Mouse (Mus musculus): ENCODE data around the gene Rhbdf2. TPM values are rescaled to one million over a fixed set of nuclear protein-coding genes. Genes with fewer than 3 reads are reported as not detected.
"Not testable (repeated sequence)": the region's sequence is repeated elsewhere in the genome, so short reads cannot be mapped to it uniquely, and the experiment has no call there.

Gene Rhbdf2
- polyA plus RNA-seq, 1 experiment from 2014 or later, result 4.1 TPM

- Histone ChIP-seq H3K4me3 (replicated peaks) (no peak overlapping the region), H3K9ac (replicated peaks) (no peak overlapping the region), H3K27ac (0 out of 2 replicates have a peak overlapping the region, but pooled peaks have one; percentile 17), H3K9me3 (no peaks in the 10 kb centered on the region), H3K27me3 (0 out of 2 replicates have a peak, but pooled peaks cover 5% of the 10 kb centered on the region), H3K4me2 (no peak overlapping the region), H3K36me3 (no peaks in the 10 kb centered on the region), H3K4me1 (replicated peaks) (peaks cover 50% of the 10 kb centered on the region)
- 58% methylated on average over 15 of the region's 15 CpGs for WGBS
- no peak for ATAC-seq (ENCODE audit: insufficient number of reproducible peaks, insufficient read depth, low FRiP score, low TSS enrichment, low read depth)
These were observed 10.9 kb downstream of the Rhbdf2 start for GRCm38 (mm10) chr11:116615735-116616437.

GRCm38 (mm10) chr11:116613234-116613633, 13.6 kb downstream of the Rhbdf2 start:
- Histone ChIP-seq H3K4me3 (replicated peaks) (no peak overlapping the region), H3K4me2 (no peak overlapping the region), H3K9ac (replicated peaks) (no peak overlapping the region), H3K9me3 (no peaks in the 10 kb centered on the region), H3K27me3 (0 out of 2 replicates have a peak, but pooled peaks cover 5% of the 10 kb centered on the region), H3K4me1 (replicated peaks) (peaks cover 25% of the 10 kb centered on the region), H3K36me3 (no peaks in the 10 kb centered on the region), H3K27ac (no peak overlapping the region)
- ATAC-seq (ENCODE audit: insufficient number of reproducible peaks, insufficient read depth, low FRiP score, low TSS enrichment, low read depth), result no peak
- 94% methylated on average over 6 of the region's 6 CpGs for WGBS

GRCm38 (mm10) chr11:116612554-116612953, 14.3 kb downstream of the Rhbdf2 start:
- Histone ChIP-seq H3K9me3 (no peaks in the 10 kb centered on the region), H3K27ac (no peak overlapping the region), H3K4me2 (no peak overlapping the region), H3K36me3 (no peaks in the 10 kb centered on the region), H3K4me3 (replicated peaks) (no peak overlapping the region), H3K9ac (replicated peaks) (no peak overlapping the region), H3K4me1 (replicated peaks) (peaks cover 19% of the 10 kb centered on the region), H3K27me3 (no peaks in the 10 kb centered on the region)
- 91% methylated on average over 1 of the region's 1 CpGs for WGBS
- ATAC-seq (ENCODE audit: insufficient number of reproducible peaks, insufficient read depth, low FRiP score, low TSS enrichment, low read depth), result no peak

- Histone ChIP-seq H3K4me1 (replicated peaks) (peaks cover 20% of the 10 kb centered on the region), H3K27ac (no peak overlapping the region), H3K36me3 (no peaks in the 10 kb centered on the region), H3K27me3 (no peaks in the 10 kb centered on the region), H3K4me2 (no peak overlapping the region), H3K9me3 (no peaks in the 10 kb centered on the region), H3K4me3 (replicated peaks) (no peak overlapping the region), H3K9ac (replicated peaks) (no peak overlapping the region)
- 92% methylated on average over 9 of the region's 9 CpGs for WGBS
- no peak for ATAC-seq (ENCODE audit: insufficient number of reproducible peaks, insufficient read depth, low FRiP score, low TSS enrichment, low read depth)
These were observed 14.9 kb downstream of the Rhbdf2 start for GRCm38 (mm10) chr11:116611883-116612282.

GRCm38 (mm10) chr11:116611168-116611567, 15.7 kb downstream of the Rhbdf2 start:
- 92% methylated on average over 8 of the region's 9 CpGs for WGBS
- ATAC-seq (ENCODE audit: insufficient number of reproducible peaks, insufficient read depth, low FRiP score, low TSS enrichment, low read depth); H3K27me3 ChIP-seq; H3K27ac ChIP-seq; H3K4me2 ChIP-seq; H3K9ac ChIP-seq (replicated peaks); H3K9me3 ChIP-seq; H3K4me3 ChIP-seq (replicated peaks); H3K36me3 ChIP-seq: not testable (repeated sequence)
- H3K4me1 ChIP-seq (replicated peaks), result peaks cover 20% of the 10 kb centered on the region

GRCm38 (mm10) chr11:116609965-116610630, 16.7 kb downstream of the Rhbdf2 start:
- H3K4me2 ChIP-seq, result no peak overlapping the region

GRCm38 (mm10) chr11:116607717-116608116, 19.1 kb downstream of the Rhbdf2 start:
- no peak overlapping the region for H3K4me3 ChIP-seq (replicated peaks)
- H3K27me3 ChIP-seq, result no peaks in the 10 kb centered on the region
- no peak overlapping the region for H3K4me2 ChIP-seq
- WGBS, result 83% methylated on average over 3 of the region's 3 CpGs
- H3K4me1 ChIP-seq (replicated peaks), result peaks cover 14% of the 10 kb centered on the region
- no peak for ATAC-seq (ENCODE audit: insufficient number of reproducible peaks, insufficient read depth, low FRiP score, low TSS enrichment, low read depth)
- H3K27ac ChIP-seq, result no peak overlapping the region
- no peaks in the 10 kb centered on the region for H3K9me3 ChIP-seq
- H3K9ac ChIP-seq (replicated peaks), result no peak overlapping the region
- H3K36me3 ChIP-seq, result peaks cover 23% of the 10 kb centered on the region

More at GRCm38 (mm10) chr11:116609965-116610630, 16.7 kb downstream of the Rhbdf2 start:
- Histone ChIP-seq H3K9ac (replicated peaks) (no peak overlapping the region), H3K36me3 (0 out of 2 replicates have a peak, but pooled peaks cover 4% of the 10 kb centered on the region), H3K27ac (no peak overlapping the region), H3K27me3 (no peaks in the 10 kb centered on the region), H3K4me3 (replicated peaks) (no peak overlapping the region), H3K4me1 (replicated peaks) (peaks cover 14% of the 10 kb centered on the region), H3K9me3 (no peaks in the 10 kb centered on the region)
- no peak for ATAC-seq (ENCODE audit: insufficient number of reproducible peaks, insufficient read depth, low FRiP score, low TSS enrichment, low read depth)
- 73% methylated on average over 15 of the region's 15 CpGs for WGBS

GRCm38 (mm10) chr11:116604097-116604496, 22.7 kb downstream of the Rhbdf2 start:
- no peaks in the 10 kb centered on the region for H3K9me3 ChIP-seq
- H3K4me1 ChIP-seq (replicated peaks), result peaks cover 14% of the 10 kb centered on the region
- H3K27ac ChIP-seq, result no peak overlapping the region
- H3K36me3 ChIP-seq, result peaks cover 47% of the 10 kb centered on the region
- H3K4me3 ChIP-seq (replicated peaks), result no peak overlapping the region
- H3K9ac ChIP-seq (replicated peaks), result no peak overlapping the region
- no peaks in the 10 kb centered on the region for H3K27me3 ChIP-seq
- whole genome bisulfite sequencing, result 88% methylated on average over 12 of the region's 12 CpGs
- ATAC-seq (ENCODE audit: insufficient number of reproducible peaks, insufficient read depth, low FRiP score, low TSS enrichment, low read depth), result no peak
- no peak overlapping the region for H3K4me2 ChIP-seq

- ATAC-seq (ENCODE audit: insufficient number of reproducible peaks, insufficient read depth, low FRiP score, low TSS enrichment, low read depth), result no peak
- no peak overlapping the region for H3K9ac ChIP-seq (replicated peaks)
- WGBS, result 90% methylated on average over 10 of the region's 10 CpGs
- H3K27ac ChIP-seq, result no peak overlapping the region
- H3K9me3 ChIP-seq, result no peaks in the 10 kb centered on the region
- no peak overlapping the region for H3K4me2 ChIP-seq
- peaks cover 54% of the 10 kb centered on the region for H3K36me3 ChIP-seq
- no peak overlapping the region for H3K4me3 ChIP-seq (replicated peaks)
- H3K4me1 ChIP-seq (replicated peaks), result peaks cover 14% of the 10 kb centered on the region
- no peaks in the 10 kb centered on the region for H3K27me3 ChIP-seq
These were observed 23.5 kb downstream of the Rhbdf2 start for GRCm38 (mm10) chr11:116603339-116603738.

GRCm38 (mm10) chr11:116602043-116602442, 24.8 kb downstream of the Rhbdf2 start:
- Histone ChIP-seq H3K27ac (no peak overlapping the region), H3K9ac (replicated peaks) (no peak overlapping the region), H3K4me1 (replicated peaks) (peaks cover 8% of the 10 kb centered on the region), H3K9me3 (no peaks in the 10 kb centered on the region), H3K36me3 (peaks cover 56% of the 10 kb centered on the region), H3K27me3 (no peaks in the 10 kb centered on the region), H3K4me2 (no peak overlapping the region), H3K4me3 (replicated peaks) (no peak overlapping the region)
- no peak for ATAC-seq (ENCODE audit: insufficient number of reproducible peaks, insufficient read depth, low FRiP score, low TSS enrichment, low read depth)
- 87% methylated on average over 8 of the region's 8 CpGs for WGBS

GRCm38 (mm10) chr11:116601166-116601565, 25.7 kb downstream of the Rhbdf2 start:
- WGBS, result 89% methylated on average over 8 of the region's 8 CpGs
- no peak overlapping the region for H3K4me2 ChIP-seq
- no peaks in the 10 kb centered on the region for H3K27me3 ChIP-seq
- H3K9me3 ChIP-seq, result no peaks in the 10 kb centered on the region
- no peaks in the 10 kb centered on the region for H3K4me1 ChIP-seq (replicated peaks)
- no peak overlapping the region for H3K9ac ChIP-seq (replicated peaks)
- no peak overlapping the region for H3K27ac ChIP-seq
- no peak overlapping the region for H3K4me3 ChIP-seq (replicated peaks)
- ATAC-seq (ENCODE audit: insufficient number of reproducible peaks, insufficient read depth, low FRiP score, low TSS enrichment, low read depth), result no peak
- H3K36me3 ChIP-seq, result peaks cover 60% of the 10 kb centered on the region

Measured in limb, embryonic 12.5 days (tissue).